Mouse (Mus musculus): Measurements from ENCODE around the gene Pnma1.

Gene Pnma1

DNA sequence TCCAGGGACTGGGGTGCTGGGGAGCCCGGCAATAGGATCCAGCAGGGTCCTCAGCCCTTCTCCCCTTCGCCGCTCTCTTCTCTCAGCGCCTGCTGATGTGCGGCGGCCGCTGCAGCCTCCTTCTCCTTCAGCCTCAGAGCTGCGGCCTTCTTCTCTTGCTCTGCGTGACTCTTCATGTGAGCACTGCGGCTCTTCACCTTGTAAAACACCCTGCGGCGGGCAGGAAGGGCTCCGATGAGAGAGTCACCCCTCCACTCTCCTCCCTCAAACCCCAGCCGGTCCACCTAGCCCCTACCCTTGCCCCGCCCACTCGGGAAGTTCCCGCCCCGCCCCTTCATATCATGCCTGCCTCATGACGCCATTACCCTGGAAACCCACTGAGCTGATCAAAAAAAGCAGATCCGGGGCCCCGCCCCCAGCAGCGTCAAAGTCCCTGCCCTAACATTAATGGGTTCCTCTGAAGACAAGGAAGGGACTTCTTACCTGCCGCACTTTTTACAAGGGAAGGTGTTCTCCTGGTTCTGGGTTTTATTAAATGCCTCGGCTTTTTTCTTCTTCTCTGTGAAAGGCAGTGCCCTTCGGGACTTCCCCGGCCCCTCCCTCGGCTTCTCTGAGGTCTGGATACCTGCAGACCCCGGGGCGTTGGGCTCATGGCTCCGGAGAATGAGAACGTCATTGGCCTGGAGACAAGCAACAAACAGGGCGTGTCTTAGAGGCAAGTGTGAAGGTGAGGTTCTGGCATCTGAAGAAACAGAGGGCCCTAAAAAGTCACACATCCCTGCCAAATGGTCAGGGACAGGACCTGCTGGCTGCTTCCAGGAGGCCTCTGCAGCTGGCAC, 4.3 kb upstream of the Pnma1 start:
- no peak for DNase-seq

DNA sequence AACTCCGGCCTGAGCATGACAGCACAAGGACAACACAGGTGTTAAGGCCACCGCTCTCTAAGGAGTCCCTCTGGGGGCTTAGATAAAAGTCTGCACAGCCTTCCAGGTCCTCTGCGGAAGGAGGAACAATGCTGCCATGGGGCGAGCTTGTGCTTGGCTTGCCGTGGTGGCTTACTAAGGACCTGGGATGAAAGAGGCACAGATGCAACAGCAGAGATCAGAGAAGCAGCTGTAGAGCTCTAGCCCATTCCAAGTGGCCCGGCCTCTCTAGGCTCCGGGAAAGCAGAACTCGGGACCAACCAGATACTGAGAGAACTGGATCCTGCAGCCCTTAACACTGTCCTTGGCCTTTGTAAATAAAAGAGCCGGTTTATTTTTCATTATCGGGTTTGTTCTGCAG, 3.6 kb upstream of the Pnma1 start:
- no peak for DNase-seq

DNA sequence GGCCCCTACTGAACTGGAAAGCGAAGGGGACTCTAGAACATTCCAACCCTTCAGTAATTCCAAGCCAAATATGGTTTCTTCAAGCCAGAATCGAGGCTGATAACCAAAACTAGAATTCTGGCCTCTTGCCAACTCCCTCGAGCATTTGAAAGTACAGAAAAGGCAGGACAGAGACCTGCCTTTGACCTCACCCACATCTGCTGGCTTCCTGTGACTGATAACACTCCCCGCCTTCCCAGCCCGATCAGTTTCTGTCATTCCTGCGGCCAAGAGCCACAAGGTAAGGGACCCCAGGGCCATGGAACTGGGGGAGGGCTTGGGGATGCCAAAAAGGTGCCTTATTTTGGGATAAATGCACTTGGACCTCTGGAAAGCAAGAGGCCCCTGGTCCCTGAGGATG, 2.7 kb upstream of the Pnma1 start:
- DNase-seq: no peak

DNA sequence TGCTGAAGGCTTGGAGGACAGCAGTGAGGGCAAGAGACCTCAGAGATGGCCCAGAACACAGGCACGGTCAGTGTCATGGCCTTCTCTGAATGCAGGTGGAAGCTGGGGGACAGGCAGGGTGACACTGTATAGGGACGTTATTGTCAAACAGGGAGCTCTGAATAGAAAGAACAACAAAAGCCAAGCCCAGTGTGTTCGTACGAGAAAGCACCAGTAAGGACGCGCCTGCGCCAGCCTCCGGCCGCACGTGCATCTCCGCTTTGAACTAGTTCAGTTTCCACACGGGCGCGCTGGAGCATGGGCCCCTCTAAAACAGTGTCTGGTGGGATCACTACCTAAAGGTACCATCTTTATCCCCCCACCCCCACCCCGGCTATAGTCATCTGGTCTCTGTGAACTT, 1.7 kb upstream of the Pnma1 start:
- no peak for DNase-seq

DNA sequence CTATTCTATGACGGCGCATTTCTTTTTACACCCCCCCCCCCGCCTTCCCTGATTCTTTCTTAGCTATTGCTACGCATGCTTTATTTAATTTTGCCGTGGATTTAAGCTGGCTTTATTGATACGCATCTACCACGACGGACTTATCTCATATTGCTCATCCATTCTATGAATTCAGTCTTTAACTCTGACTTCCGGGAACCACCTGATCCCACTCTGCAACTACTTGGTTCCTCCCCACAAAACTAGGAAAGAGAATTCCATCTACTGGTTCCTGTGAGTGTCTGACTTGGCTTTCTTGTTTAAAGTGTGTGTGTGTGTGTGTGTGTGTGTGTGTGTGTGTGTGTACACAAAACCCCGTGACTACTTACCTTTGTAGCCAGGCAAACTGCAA, 328 bp upstream of the Pnma1 start:
- DNase-seq: no peak

DNA sequence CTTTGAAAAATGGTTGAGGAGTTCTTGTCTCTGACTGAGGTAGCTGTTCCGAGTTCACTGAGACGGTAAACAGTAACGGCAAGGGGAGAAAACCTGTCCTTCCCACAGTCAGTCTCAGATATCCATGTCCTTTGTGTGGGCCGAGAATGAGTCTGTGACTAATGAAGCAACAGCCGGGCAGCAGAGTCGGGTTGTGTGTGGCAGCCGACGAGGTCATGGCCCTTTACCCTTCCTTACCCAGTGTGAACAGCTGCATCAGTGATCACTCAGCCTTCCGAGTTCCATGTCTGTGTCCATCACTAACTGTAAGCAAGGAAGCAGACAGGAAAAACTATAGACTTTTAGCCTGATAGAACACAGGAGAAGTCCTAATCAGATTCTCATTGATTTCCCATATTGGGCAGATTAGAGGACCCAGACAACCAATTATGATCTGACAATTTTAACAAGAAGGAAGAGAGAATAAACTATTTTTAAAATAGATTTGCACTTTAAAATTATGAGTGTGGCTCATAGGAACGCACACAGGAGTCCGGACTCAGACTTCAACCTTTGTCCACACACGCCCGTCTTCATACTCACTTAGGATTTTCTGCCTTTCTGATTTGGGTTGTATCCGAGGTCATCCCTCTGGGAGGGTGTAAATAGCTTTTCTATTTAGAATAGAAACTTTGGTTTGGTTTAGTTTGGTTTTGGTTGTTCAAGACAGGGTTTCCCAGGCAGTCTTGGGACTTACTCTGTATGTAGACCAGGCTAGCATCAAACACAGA, 5.8 kb downstream of the Pnma1 start:
- DNase-seq: no peak

DNA sequence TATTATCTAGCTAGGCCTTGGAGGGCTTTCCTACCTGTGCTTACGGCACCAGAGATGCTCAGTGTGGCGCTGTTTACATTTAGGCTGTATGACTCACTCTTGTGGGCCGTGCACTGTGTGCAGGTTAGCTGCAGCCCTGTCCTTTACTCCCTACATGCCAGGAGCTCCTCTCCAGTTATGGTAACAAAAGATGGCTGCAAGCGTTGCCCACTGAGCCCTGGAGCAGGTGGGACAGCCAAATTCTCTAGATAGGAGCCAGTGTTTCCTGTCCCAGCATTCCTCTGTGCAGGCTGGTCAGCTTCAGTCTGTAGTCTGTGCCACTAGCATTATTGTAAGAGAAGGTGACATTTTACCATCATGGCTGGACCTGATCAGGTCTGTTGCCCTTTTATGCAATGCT, 7.0 kb downstream of the Pnma1 start:
- DNase-seq: no peak

DNA sequence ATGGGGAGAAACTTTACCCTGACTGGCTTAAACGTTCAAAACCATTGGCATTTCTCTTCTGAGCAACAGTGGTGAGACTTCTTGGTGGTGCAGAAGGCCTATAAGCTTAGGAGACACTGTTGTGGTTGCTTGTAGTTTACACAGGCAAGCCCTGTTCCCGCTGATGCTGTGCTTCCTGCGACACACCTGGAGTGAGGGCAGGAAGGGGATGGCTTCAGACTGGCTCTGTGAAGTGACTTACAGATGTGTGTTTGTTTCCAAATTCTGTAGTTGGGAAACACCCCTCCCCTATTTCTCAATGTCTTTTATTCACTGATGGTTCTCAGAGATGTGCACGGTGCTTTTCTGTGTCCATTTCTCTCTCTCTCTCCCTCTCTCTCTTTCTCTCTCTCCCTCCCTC, 8.2 kb downstream of the Pnma1 start:
- no peak for DNase-seq

DNA sequence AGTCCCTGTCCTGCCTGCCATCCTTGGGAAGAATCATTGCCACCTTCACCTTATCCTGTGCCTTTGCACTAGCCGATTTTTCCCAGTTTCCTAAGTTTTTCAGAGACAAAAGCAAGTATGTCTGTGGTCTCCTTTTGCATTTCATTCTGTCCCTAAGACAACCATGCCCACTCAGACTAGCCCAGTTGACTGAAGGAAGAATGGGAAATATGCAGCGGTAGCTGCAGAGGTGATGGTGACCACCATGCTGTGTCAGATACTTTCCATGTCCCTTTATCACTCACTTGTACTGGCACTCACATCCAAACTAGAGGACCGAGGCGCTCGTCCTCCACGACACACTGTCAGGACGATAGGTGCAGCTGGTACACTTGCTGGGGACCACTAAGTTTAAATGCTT, 11.2 kb downstream of the Pnma1 start:
- DNase-seq: no peak

DNA sequence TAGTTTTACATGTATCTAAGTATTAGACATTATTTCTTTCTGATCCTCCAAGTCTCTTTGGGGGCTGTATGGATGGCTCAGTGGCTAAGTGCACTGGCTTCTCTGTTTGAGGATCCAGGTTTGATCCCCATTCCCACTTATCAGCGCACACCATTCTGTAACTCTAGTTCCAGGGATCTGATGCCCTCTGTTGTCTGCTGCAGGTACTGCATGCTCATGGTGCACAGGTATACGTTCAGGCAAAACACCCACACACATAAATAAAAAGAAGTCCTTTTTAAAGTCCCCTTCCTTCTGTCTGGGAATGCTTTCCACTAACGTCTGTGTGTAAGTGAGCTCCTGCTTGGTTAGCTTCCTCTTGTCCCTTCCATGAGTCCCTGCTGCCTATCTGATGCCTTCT, 16.0 kb downstream of the Pnma1 start:
- DNase-seq: no peak

DNA sequence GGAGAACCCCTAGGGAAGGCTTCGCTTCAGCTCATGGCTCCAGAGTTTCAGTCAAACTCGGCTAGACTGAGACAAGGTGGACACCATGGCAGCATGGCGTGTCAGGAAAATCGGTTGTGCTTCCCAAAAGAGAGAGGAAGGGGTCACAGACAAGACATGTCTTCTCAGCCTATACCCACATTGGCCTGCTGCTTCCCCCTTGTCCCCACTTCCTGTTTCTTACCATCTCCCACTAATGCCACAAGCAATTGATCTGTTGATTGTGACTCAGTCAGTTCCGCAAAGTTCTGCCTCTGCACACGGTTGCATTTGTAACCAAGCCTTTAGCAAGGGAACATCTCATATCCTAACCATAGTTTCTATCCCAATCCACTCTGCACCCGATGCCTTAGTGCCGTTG, 18.4 kb downstream of the Pnma1 start:
- no peak for DNase-seq

DNA sequence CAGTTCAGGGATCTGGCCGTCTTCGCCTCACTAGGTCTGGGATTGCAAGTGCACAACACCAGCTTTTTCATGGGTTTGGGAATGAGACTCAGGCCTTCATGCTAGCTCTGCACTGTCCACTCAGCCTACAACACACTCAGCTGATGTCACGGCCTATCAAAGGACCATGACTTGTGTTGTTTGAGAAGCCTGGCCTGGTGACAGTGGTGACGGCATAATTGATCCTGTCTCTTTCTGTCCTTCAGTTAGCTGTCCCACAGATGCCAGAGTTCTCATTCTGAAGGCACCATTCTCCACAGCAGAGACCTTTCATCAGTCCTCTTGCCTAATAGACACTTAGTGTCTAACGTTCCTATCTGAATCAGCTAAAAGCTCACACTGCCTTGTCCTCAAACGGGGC, 19.7 kb downstream of the Pnma1 start:
- no peak for DNase-seq

DNA sequence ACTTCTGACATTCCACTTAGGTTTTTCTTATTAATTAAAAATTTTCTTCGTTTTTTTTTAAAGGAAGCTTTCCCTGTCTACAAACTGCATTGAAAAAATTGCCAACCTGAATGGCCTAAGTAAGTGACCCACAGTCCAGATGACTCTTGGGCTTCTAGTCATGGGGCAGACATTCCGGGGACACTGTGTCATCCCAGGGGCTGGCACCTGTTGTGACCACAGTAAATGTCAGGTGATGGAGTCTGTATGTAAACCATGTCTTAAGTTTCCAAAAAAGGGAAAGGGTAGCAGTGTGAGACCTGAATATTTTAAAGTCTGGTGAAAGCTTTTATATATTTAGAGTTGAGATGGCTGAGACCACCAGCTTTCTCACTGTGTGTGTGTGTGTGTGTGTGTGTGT, 21.4 kb downstream of the Pnma1 start:
- no peak for DNase-seq

DNA sequence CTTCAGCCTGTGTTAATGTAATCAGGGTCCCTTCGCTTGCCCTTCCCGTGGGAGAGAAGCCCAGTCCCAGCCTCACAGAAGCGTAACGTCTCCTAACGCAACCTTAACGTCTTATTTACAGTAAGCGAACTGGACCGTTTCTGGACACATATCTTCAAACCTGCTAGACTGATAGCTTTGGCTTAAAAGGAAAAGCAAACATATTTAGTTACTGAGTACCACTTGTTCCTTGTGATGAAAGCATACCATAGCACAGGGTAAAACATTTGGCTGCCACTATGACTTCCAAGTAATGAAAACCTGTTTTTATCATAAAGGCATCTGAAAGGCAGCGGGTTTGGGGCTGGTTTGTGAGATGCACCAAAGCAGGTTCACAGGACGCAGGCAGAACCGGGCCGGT, 22.4 kb downstream of the Pnma1 start:
- no peak for DNase-seq

DNA sequence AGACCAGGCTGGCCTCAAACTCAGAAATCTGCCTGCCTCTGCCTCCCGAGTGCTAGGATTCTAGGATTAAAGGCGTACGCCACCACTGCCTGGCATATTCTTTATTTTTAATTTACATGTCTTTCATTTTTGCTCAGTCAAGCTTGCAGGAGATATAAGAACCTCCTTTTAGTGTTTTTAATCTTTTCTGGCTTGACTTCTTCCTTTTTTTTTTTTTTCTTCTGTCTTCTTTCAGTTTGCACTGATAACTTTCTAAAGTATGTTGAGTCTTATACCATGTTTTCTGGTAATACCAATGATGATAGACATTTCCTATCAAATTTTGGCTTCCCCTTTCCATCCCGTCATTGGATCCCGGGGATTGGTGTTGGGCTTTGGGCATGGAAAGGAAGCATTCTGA, 28.7 kb downstream of the Pnma1 start:
- DNase-seq: no peak

DNA sequence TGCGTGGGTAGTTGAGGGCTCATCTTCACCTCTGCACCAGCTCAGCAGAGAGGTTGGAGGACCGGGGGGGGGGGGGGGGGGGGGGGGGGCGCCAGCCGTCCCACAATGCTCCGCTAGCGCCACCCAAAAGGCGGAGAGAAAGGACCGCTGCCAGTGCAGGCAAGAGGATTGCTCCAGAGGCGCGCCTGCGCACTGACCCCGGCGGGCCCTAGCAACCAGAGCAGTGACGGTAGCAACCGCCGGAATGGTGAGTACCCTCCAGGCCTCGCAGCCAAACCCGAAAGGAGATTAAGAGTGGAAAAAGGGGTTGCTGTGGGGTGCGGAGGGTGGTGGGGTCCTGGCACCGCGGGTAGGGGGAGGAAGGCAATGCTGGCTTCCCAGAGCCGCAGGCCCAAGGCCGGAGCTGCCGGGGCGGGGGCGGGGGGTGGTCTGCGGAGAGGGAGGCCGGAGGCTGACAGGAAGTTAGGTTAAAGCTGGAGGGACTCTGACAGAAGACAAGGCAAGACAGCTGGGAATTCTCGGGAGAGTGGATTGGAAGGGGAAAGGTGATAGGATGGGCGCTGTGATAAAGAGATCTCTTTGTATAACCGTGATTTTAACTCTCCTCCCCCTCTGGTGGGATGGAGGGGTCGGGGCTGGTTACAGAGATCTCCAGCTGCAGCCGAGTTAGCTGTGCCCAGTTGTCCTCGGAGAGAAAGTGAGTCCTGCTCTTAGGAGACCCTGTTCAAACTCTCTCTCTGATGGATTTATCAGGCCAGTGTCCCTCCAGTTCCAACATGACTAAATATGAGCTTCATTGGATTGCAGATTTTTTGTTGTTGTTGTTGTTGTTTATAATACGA, 33.9 kb downstream of the Pnma1 start, which contains the start of gene Dnal1:
Gene Dnal1 (plus strand): TSS at position 214 of the 842 bp plus-strand sequence.
- peak; percentile 87 for DNase-seq

DNA sequence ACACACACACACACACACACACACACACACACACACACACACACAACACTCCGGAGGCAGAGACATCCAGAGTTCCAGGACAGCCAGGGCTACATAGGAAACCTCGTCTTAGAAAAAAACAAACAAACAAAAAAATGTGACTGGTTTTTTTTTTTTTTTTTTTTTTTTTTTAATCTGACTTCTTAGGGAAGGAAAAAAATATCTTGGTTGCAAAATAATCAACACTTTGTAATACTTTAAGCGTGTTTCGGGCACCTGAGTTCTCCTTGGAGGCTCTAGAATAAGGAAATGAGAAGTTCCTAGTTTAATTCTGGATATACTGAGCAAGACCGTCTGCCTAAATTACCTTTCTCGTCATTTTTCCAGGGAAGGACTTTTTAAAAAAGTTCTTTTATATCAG, 34.6 kb downstream of the Pnma1 start:
- no peak for DNase-seq

DNA sequence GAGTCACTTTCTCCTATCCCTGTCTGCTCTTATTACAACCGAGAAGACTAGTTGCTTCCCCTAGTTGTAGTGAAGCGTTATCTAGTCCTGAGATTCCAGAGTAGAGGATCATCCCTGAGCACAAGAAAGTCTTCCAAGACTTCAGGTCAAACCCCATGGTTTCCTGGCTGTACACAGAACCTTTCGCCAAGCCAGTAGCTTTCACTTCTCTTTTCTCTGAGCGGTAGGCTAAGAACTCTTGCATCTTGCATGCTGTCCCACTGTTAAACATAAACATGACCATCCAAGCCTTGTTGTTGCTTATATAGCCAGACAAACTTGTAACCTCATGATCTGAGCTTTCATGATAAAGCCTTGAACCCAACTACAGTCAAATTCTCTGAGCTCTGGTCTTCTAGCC, 37.5 kb downstream of the Pnma1 start:
- no peak for DNase-seq

DNA sequence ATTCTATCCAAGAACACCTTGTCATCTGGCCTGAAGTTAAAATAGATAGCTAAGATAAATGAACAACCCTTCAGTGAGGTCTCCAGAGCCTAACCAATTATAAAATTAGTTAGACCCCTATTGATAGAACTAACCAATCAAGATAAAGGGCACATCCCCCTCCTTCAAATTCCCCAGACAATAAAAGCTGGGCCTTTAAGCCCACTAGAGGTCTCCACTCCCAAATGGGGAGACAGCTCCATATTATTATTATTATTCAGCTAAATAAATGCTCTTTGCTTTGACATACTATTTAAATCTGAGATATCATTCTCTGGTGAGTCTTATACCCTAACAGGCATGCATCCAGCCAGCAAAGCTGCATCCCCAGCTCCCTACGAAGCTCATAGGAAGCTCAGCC, 38.4 kb downstream of the Pnma1 start:
- DNase-seq: no peak

DNA sequence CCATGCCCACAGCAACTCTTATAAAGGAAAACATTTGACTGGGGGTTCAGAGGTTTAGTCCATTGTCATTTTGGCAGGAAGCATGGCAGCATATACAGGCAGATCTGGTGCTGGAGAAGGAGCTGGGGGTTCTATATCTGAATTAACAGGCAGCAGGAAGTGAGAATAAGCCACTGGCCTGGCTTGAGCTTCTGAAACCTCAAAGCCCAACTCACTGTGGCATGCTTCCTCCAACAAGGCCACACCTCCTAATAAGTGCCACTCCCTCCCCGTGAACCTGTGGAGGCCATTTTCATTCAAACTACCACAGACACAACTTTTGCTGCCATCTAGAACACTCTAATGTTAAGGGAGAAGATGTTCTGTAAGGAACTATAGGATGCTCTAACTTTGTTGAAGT, 40.6 kb downstream of the Pnma1 start:
- DNase-seq: no peak

DNA sequence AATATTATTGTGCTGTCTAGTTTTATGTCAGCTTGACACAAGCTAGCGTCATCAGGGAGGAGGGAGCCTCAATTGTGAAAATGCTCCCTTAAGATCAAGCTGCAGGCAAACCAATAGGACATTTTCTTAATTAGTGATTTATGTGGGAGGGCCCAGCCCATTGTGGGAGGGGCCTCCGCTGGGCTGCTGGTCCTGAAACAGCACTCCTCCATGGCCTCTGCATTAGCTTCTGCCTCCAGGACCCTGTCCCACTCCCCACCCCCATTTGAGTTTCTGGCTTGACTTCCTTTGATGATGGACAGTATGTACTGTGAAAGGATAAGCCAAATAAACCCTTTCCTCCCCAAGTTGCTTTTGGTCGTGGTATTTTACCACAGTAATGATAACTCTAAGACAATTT, 41.3 kb downstream of the Pnma1 start:
- DNase-seq: no peak

DNA sequence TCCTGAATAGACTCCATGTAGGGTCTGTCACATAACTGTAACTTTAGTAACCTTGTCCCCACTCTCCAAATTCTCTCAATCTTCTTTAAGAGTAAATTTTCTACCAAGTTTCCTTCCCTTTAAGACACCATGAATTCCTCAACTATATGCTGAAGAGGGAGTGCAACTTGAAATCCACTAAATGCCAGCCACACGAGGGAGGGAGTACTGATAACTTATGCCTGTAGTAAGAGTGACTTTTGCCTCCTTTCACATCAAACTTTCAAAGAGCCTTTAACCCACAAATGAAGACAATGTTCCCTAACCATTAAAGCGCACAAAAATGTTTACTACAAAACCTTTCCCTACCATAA, 46.8 kb downstream of the Pnma1 start:
- DNase-seq: no peak

DNA sequence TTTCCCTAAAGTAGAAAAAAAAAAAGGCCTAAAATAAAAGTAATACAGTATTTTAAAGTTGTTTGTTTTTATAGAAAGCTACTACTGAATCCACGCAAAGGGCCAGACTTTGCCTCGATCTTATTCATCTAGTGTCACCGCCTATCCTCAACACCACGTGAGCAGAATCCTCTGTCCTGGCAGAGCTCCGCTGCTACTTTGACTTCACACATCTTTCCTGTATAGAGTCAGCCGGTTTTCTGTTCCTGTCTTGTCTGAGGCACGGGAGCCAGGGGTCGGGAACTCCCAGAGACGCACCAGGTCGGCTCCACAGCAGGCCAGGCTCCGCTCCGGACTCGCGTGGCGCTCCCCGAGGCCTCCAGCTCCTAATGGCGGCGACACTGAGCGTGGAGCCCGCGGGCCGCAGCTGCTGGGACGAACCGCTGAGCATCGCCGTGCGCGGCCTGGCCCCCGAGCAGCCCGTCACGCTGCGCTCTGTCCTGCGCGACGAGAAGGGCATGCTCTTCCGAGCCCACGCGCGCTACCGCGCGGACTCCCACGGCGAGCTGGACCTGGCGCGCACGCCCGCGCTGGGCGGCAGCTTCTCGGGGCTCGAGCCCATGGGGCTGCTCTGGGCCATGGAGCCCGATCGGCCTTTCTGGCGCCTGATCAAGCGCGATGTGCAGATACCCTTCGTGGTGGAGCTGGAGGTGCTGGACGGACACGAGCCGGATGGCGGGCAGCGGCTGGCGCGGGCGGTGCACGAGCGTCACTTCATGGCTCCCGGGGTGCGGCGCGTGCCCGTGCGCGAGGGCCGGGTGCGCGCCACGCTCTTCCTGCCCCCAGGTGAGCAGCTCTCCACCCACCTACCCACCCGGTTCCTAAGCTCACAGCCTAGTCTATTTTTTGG, 47.4 kb downstream of the Pnma1 start, which contains the start of gene Acot6:
Gene Acot6 (plus strand): TSS at position 51 of the 889 bp plus-strand sequence.
- peak; percentile 52 for DNase-seq
